Mouse (Mus musculus) E14TG2a.4 (cell line): Measurements from ENCODE around the gene Kmt5c.

Source experiments
- H3K27me3 ChIP-seq: 2 replicates; pipeline ENCODE4 v1.6.1; 2014; ENCODE audit warnings: low read length, control low read depth; ENCODE audit not compliant: insufficient read depth
- H3K36me3 ChIP-seq: 2 replicates; pipeline ENCODE4 v1.6.1; 2014; ENCODE audit warnings: low read length, control low read depth; ENCODE audit not compliant: insufficient read depth
- H3K4me1 ChIP-seq: replicated peaks from 2 replicates; pipeline ENCODE4 v1.6.1; 2014; ENCODE audit warnings: low read depth, low read length, control low read depth
- H3K4me3 ChIP-seq: replicated peaks from 2 replicates; pipeline ENCODE4 v1.5.1; 2014; ENCODE audit warnings: mild to moderate bottlenecking, low read length
- H3K9me3 ChIP-seq: 2 replicates; pipeline ENCODE4 v1.6.1; 2014; ENCODE audit warnings: low read length, control low read depth
- CTCF ChIP-seq: conservative IDR thresholded peaks from 2 replicates; pipeline ENCODE4 v1.5.1; 2014; ENCODE audit warnings: low read length
- NANOG ChIP-seq: IDR thresholded peaks from 2 replicates; pipeline ENCODE4 v1.6.1; 2014; ENCODE audit warnings: borderline replicate concordance, low read length, mixed read lengths
- POU5F1 ChIP-seq: IDR thresholded peaks from 2 replicates; pipeline ENCODE4 v1.6.1; 2014; ENCODE audit warnings: low read length, borderline replicate concordance

Gene Kmt5c

GRCm38 (mm10) chr7:4749169-4749568 lies 9.3 kb downstream of the Kmt5c start:
- TF ChIP-seq CTCF (no peak), NANOG (no peak), POU5F1 (no peak)
- peaks cover 78% of the 10 kb centered on the region for H3K4me1 ChIP-seq
- no peaks in the 10 kb centered on the region for H3K27me3 ChIP-seq
- H3K9me3 ChIP-seq, result no peaks in the 10 kb centered on the region
- H3K4me3 ChIP-seq, result no peak overlapping the region
- peaks cover 71% of the 10 kb centered on the region for H3K36me3 ChIP-seq

DNA sequence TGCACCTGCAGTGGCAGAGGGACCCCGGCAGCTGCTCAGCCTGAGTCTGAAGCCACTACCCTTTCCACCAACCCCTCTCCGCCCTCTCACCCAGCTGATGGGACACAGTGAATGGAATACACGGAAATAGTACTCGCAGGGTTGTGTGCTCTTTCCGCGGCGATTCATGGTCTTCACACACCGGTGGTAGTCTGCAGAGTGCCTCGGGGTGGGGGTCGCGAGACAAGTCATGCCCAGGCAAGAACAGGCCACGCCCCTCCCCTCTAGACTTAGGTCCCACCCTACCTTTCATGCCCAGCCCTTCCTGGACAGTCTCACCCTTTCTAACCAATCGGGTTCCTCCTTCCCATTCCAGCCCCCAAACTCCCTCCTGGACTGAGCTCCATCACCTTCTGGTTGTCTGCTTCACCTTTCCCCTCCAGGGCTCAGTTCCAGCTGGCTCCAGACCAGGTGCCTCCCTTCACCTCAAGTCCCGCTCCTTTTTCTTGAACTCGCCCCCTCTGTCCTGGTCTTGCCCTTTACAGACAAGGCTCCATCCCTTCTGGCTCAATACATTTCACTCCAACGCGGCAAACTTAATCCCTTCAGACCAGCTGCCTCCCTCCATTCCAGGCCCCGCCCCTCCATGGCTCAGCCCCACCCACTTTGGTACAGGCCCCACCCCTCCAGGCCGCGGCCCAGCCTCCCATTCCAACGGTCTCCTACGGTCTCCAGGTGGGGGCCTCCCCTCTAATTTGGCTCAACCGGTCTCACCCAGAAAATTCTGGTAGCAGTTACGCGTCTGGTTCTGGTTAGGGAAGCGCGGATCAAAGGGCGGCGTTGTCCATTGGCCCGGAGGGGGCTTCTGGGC lies 12.3 kb downstream of the Kmt5c start:
- TF ChIP-seq POU5F1, result no peak
- TF ChIP-seq NANOG, result no peak
- TF ChIP-seq CTCF, result no peak
- H3K4me3 ChIP-seq, result peak overlapping the region; percentile 98
- H3K9me3 ChIP-seq, result no peaks in the 10 kb centered on the region
- peaks cover 41% of the 10 kb centered on the region for H3K36me3 ChIP-seq
- H3K4me1 ChIP-seq, result peaks cover 53% of the 10 kb centered on the region
- H3K27me3 ChIP-seq, result no peaks in the 10 kb centered on the region

DNA sequence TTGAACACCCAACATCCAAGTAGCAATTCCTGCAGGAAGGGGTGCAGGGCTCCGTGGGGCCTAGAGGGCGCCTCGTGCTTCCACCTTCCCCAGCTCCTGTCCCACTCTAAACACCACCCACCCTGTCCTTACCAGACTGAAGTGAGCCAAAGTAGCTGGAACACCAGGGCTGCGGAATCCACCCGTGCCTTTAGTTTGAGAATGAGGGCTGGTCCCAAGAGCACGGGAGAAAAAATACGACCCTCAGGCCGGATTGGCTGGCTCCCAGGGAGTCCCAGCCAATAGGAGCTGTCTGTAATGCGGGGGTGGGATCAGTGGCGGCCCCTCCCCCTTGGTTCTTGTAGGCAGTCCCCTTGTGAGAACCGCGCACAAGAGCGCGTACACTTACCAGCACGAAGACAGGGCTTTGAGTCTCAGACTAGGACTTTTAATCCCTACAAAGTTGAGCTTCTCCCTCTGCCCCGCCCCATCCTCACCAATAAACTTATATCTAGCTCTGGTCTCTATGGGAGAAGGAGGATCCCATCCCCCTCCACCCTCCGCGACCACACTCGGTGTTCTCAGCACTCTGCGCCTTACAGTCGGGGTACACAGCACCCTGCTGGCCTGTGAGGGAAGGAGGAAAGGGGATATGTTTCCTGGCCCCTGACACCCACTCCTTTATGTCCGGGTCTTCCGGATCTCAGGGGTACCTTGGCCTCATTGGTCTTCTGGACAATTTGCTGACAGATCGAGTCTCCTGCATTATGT lies 13.1 kb downstream of the Kmt5c start, which contains the start of gene Cox6b2:
TSS of gene Cox6b2 (minus strand) at position 274 of the 750 bp plus-strand sequence.
- TF ChIP-seq NANOG, result no peak
- Histone ChIP-seq H3K27me3 (peaks cover 3% of the 10 kb centered on the region), H3K4me3 (peak within 1 kb of the TSS; percentile 98), H3K36me3 (peaks cover 33% of the 10 kb centered on the region), H3K9me3 (no peaks in the 10 kb centered on the region), H3K4me1 (peaks cover 45% of the 10 kb centered on the region)

GRCm38 (mm10) chr7:4759670-4760069 lies 19.8 kb downstream of the Kmt5c start:
- no peaks in the 10 kb centered on the region for H3K9me3 ChIP-seq
- H3K27me3 ChIP-seq, result peaks cover 23% of the 10 kb centered on the region
- peaks cover 5% of the 10 kb centered on the region for H3K4me1 ChIP-seq
- no peaks in the 10 kb centered on the region for H3K36me3 ChIP-seq
- no peak overlapping the region for H3K4me3 ChIP-seq
- TF ChIP-seq CTCF (no peak), POU5F1 (no peak), NANOG (no peak)

GRCm38 (mm10) chr7:4764946-4765710 lies 25.2 kb downstream of the Kmt5c start:
- H3K36me3 ChIP-seq, result no peaks in the 10 kb centered on the region
- no peak overlapping the region for H3K4me3 ChIP-seq
- peaks cover 15% of the 10 kb centered on the region for H3K4me1 ChIP-seq
- peaks cover 15% of the 10 kb centered on the region for H3K27me3 ChIP-seq
- no peaks in the 10 kb centered on the region for H3K9me3 ChIP-seq
- no peak for TF ChIP-seq NANOG
- TF ChIP-seq POU5F1, result no peak
- TF ChIP-seq CTCF, result no peak

- peak within 1 kb of the TSS; percentile 70 for H3K4me3 ChIP-seq
- TF ChIP-seq CTCF (no peak), POU5F1 (no peak), NANOG (no peak)
- H3K27me3 ChIP-seq, result peaks cover 43% of the 10 kb centered on the region
- peaks cover 30% of the 10 kb centered on the region for H3K4me1 ChIP-seq
- H3K36me3 ChIP-seq, result no peaks in the 10 kb centered on the region
- H3K9me3 ChIP-seq, result no peaks in the 10 kb centered on the region
These were observed 31.3 kb downstream of the Kmt5c start, which contains the start of gene Fam71e2 for GRCm38 (mm10) chr7:4771202-4771601. Gene Fam71e2 (minus strand): TSS chr7:4771302.

DNA sequence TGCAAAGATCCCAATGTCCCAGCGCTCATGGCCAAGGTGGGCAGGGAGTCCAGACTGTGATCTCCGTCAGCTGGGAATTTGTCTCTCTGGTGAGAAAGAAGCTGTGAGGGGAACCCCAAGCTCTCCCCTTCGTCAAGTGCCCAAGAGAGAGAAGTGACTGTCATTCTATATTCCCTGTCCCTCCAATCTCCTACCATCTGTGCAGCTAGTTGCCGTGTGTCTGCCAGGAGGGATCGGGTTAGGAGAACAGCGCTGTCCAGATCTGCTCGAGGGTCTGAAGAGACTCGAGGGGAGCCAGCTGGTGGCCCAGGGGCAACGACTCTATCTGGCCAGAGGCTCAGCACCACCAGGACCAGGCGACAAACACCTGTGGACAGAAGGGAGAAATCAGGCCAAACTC lies 36.2 kb downstream of the Kmt5c start:
- Histone ChIP-seq H3K4me1 (peaks cover 41% of the 10 kb centered on the region), H3K4me3 (peak overlapping the region; percentile 79), H3K27me3 (peaks cover 74% of the 10 kb centered on the region), H3K9me3 (no peaks in the 10 kb centered on the region), H3K36me3 (no peaks in the 10 kb centered on the region)
- TF ChIP-seq NANOG (no peak), POU5F1 (no peak), CTCF (no peak)
